Mouse (Mus musculus): Measurements from ENCODE around the gene Cntnap5a.

DNA sequence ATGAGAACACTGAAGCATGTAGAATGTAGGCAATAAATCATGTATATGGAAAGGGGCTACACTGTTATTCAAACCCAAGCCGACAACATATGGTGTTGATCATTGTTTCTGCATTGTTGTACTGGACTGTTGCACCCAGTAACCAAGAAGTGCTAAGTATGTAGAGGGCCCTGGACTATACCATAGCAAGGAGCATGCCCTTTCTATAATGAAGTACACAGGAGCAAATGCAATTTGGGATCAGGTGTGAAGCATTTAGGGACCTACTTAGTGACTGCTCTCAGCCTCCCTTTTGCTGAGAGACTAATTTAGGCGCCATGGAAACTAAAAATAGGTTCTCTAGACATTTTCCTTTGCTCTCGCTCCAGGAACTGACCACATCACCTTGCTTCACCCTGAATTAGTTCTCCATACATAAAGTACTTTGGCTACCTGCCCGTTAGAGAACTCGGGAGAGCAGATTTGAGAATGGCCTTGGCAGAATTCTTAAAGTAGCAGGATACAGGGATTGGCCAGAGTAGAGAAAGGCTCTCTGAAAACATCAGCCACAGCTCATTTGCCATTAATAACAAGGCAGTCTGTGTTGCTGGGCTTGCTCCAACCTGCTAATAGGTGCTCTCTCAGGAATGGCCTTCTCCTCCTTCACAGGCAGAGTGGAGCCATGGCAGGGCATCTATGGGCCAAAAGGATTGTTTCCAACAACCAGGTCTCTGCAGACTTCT lies 26.1 kb upstream of the Cntnap5a start:
- TF ChIP-seq CTCF (IDR thresholded peaks at IDR 0.05; ENCODE audit: low read depth) (no peak), EP300 (IDR thresholded peaks at IDR 0.05; ENCODE audit: low read depth) (no peak)
